Comparison of ENCODE assay signal across 12 mouse cellular contexts in genomic region chr17:32354211-32354610, GRCm38 (mm10). TPM values are rescaled to one million over a fixed set of nuclear protein-coding genes. Genes with fewer than 3 reads are reported as not detected.
A peak's percentile ranks its signal among the peaks of the same experiment; 100 is the strongest.
DNase-seq lines count a peak whose midpoint lies in the region; ATAC-seq and TF ChIP-seq lines count a peak whose summit lies in the region.
"Had no signal": no experiment of that assay in that cellular context is flagged by ENCODE, and none has a peak within 500 bp of the region (broad histone marks: within the 10 kb centered on the region; RNA-seq: fewer than 3 reads in every experiment).

No protein-coding gene starts in this region.

- DNase-seq in forebrain, embryonic 11.5 days (ENCODE audit: low spot score): no peak
- no peak for DNase-seq in kidney, adult 2 months
- no peak for DNase-seq in kidney, adult 8-10 months
- DNase-seq in brain, embryonic 14.5 days (ENCODE audit: low read depth): peak; percentile 59
- no peak for DNase-seq in natural killer cell, adult 2 months (ENCODE audit: low spot score in 2 of 2)
- no peak for DNase-seq in urinary bladder, postnatal 25 days (ENCODE audit: low spot score)
- DNase-seq: liver, embryonic 13.5 days; lung, postnatal 14 days had no signal

- peaks cover 58% of the 10 kb centered on the region for H3K36me3 ChIP-seq in forebrain, embryonic 13.5 days (ENCODE audit: poor library complexity, severe bottlenecking)
- peaks cover 35% of the 10 kb centered on the region for H3K36me3 ChIP-seq in forebrain, embryonic 11.5 days (ENCODE audit: control insufficient read depth, insufficient read depth, low read length)
- H3K36me3 ChIP-seq in kidney, adult 2 months (ENCODE audit: control insufficient read depth, insufficient read depth, low read length): peaks cover 8% of the 10 kb centered on the region; the same call in 1 of the 2 replicates
- peaks cover 49% of the 10 kb centered on the region for H3K36me3 ChIP-seq in midbrain, embryonic 15.5 days (replicated peaks)

- no peak for TF ChIP-seq CTCF in kidney, adult 2 months (conservative IDR thresholded peaks at IDR 0.05; ENCODE audit: insufficient read depth, insufficient read length, low read depth, low read length)
- no peak for TF ChIP-seq CTCF in brain, embryonic 14.5 days (IDR thresholded peaks at IDR 0.05; ENCODE audit: borderline replicate concordance, extremely low read depth, insufficient read depth, insufficient read length)

- no peak overlapping the region for H3K4me2 ChIP-seq in forebrain, embryonic 13.5 days
- no peak overlapping the region for H3K4me2 ChIP-seq in forebrain, embryonic 11.5 days (ENCODE audit: low read depth, low read length, severe bottlenecking)
- no peak overlapping the region for H3K4me2 ChIP-seq in midbrain, embryonic 15.5 days
- H3K4me2 ChIP-seq: liver, embryonic 13.5 days had no signal

- 66% methylated on average over 5 of the region's 5 CpGs for WGBS in forebrain, embryonic 13.5 days
- WGBS in forebrain, embryonic 11.5 days: 61% methylated on average over 5 of the region's 5 CpGs
- WGBS in kidney, adult 2 months: 47% methylated on average over 5 of the region's 5 CpGs
- 38% methylated on average over 5 of the region's 5 CpGs for WGBS in midbrain, embryonic 15.5 days

- peak overlapping the region; percentile 49; the same call in 1 of the 2 replicates for H3K27ac ChIP-seq in forebrain, embryonic 13.5 days
- no peak overlapping the region for H3K27ac ChIP-seq in forebrain, embryonic 11.5 days (ENCODE audit: low read depth, low read length)
- H3K27ac ChIP-seq in kidney, adult 2 months (ENCODE audit: insufficient read depth, low read depth, low read length): peak overlapping the region; percentile 31
- peak overlapping the region; percentile 46; the same call in 1 of the 2 replicates for H3K27ac ChIP-seq in midbrain, embryonic 15.5 days
- H3K27ac ChIP-seq: liver, embryonic 13.5 days had no signal

- H3K4me1 ChIP-seq in forebrain, embryonic 13.5 days: peaks cover 19% of the 10 kb centered on the region
- no peaks in the 10 kb centered on the region; the same call in 1 of the 2 replicates for H3K4me1 ChIP-seq in forebrain, embryonic 11.5 days (replicated peaks; ENCODE audit: control insufficient read depth, insufficient read depth, low read length)
- peaks cover 10% of the 10 kb centered on the region for H3K4me1 ChIP-seq in kidney, adult 2 months (ENCODE audit: control insufficient read depth, insufficient read depth, low read length)
- peaks cover 21% of the 10 kb centered on the region for H3K4me1 ChIP-seq in midbrain, embryonic 15.5 days

- no peak overlapping the region for H3K9ac ChIP-seq in forebrain, embryonic 13.5 days
- H3K9ac ChIP-seq in forebrain, embryonic 11.5 days (ENCODE audit: low read length): no peak overlapping the region
- no peak overlapping the region for H3K9ac ChIP-seq in midbrain, embryonic 15.5 days
- H3K9ac ChIP-seq: liver, embryonic 13.5 days had no signal

- H3K9me3 ChIP-seq in forebrain, embryonic 13.5 days (replicated peaks): no peaks in the 10 kb centered on the region
- no peaks in the 10 kb centered on the region for H3K9me3 ChIP-seq in forebrain, embryonic 11.5 days (ENCODE audit: control insufficient read depth, low read length)
- H3K9me3 ChIP-seq in midbrain, embryonic 15.5 days: no peaks in the 10 kb centered on the region
- H3K9me3 ChIP-seq: liver, embryonic 13.5 days had no signal

- TF ChIP-seq POLR2A in kidney, adult 2 months (IDR thresholded peaks at IDR 0.05; ENCODE audit: low read depth, low read length): no peak
- no peak for TF ChIP-seq POLR2A in brain, embryonic 14.5 days (IDR thresholded peaks at IDR 0.05; ENCODE audit: borderline replicate concordance, extremely low read depth, insufficient read depth, insufficient read length, poor library complexity, severe bottlenecking)

- no peaks in the 10 kb centered on the region for H3K27me3 ChIP-seq in forebrain, embryonic 13.5 days
- no peaks in the 10 kb centered on the region for H3K27me3 ChIP-seq in forebrain, embryonic 11.5 days (ENCODE audit: control insufficient read depth, insufficient read depth, low read length)
- H3K27me3 ChIP-seq in kidney, adult 2 months (replicated peaks; ENCODE audit: control insufficient read depth, insufficient read depth, low read length): no peaks in the 10 kb centered on the region
- H3K27me3 ChIP-seq in midbrain, embryonic 15.5 days (replicated peaks): no peaks in the 10 kb centered on the region
- H3K27me3 ChIP-seq: liver, embryonic 13.5 days had no signal

- H3K4me3 ChIP-seq in forebrain, embryonic 13.5 days: no peak overlapping the region
- no peak overlapping the region for H3K4me3 ChIP-seq in forebrain, embryonic 11.5 days (ENCODE audit: low read depth, low read length)
- no peak overlapping the region for H3K4me3 ChIP-seq in kidney, adult 2 months (ENCODE audit: insufficient read depth, low read depth, low read length)
- H3K4me3 ChIP-seq in midbrain, embryonic 15.5 days: no peak overlapping the region
- H3K4me3 ChIP-seq: liver, embryonic 13.5 days had no signal

- ATAC-seq in forebrain, embryonic 13.5 days: no peak
- ATAC-seq in forebrain, embryonic 11.5 days (replicated peaks; ENCODE audit: low FRiP score): no peak
- no peak for ATAC-seq in midbrain, embryonic 15.5 days (replicated peaks)
- ATAC-seq: inflammation-experienced regulatory T-cells, adult 6 months had no signal

RNA-seq across cellular contexts. Expression of gene Akap8l, which starts 3.8 kb away (rescaled TPM):
- polyA plus RNA-seq in forebrain, embryonic 13.5 days (2015; fragmentation: Nextera tagmentation; extraction: Ambion mirVana): 113 and 119 TPM in 2 replicates
- 81.4 and 82.2 TPM in 2 replicates for polyA plus RNA-seq in forebrain, embryonic 11.5 days (2014; fragmentation: Nextera tagmentation; extraction: Ambion mirVana)
- polyA plus RNA-seq in kidney, adult 2 months (2012; rRNA removed): 71.5 and 96.4 TPM in 2 replicates
- 189 and 209 TPM in 2 replicates for polyA plus RNA-seq in brain, embryonic 14.5 days (2012; rRNA removed)
- polyA plus RNA-seq in midbrain, embryonic 15.5 days (2015; fragmentation: Nextera tagmentation; extraction: Ambion mirVana): 182 and 187 TPM in 2 replicates

RNA-seq across cellular contexts. Expression of gene Akap8, which starts 33.2 kb away (rescaled TPM):
- polyA plus RNA-seq in forebrain, embryonic 13.5 days (2015; fragmentation: Nextera tagmentation; extraction: Ambion mirVana): 112 and 114 TPM in 2 replicates
- polyA plus RNA-seq in forebrain, embryonic 11.5 days (2014; fragmentation: Nextera tagmentation; extraction: Ambion mirVana): 70.5 and 78.4 TPM in 2 replicates
- polyA plus RNA-seq in kidney, adult 2 months (2012; rRNA removed): 36.9 and 48.0 TPM in 2 replicates
- 103 and 120 TPM in 2 replicates for polyA plus RNA-seq in brain, embryonic 14.5 days (2012; rRNA removed)
- polyA plus RNA-seq in midbrain, embryonic 15.5 days (2015; fragmentation: Nextera tagmentation; extraction: Ambion mirVana): 108 and 114 TPM in 2 replicates

RNA-seq across cellular contexts. Expression of gene Wiz, which starts 35.0 kb away (rescaled TPM):
- 26.6 and 27.7 TPM in 2 replicates for polyA plus RNA-seq in forebrain, embryonic 13.5 days (2015; fragmentation: Nextera tagmentation; extraction: Ambion mirVana)
- 55.2 and 56.2 TPM in 2 replicates for polyA plus RNA-seq in forebrain, embryonic 11.5 days (2014; fragmentation: Nextera tagmentation; extraction: Ambion mirVana)
- 30.9 and 34.6 TPM in 2 replicates for polyA plus RNA-seq in kidney, adult 2 months (2012; rRNA removed)
- 84.1 and 102 TPM in 2 replicates for polyA plus RNA-seq in brain, embryonic 14.5 days (2012; rRNA removed)
- polyA plus RNA-seq in midbrain, embryonic 15.5 days (2015; fragmentation: Nextera tagmentation; extraction: Ambion mirVana): 46.7 and 47.8 TPM in 2 replicates

RNA-seq across cellular contexts. Expression of gene Rasal3, which starts 49.2 kb away (rescaled TPM):
- 0.26 and 0.32 TPM in 2 replicates for polyA plus RNA-seq in forebrain, embryonic 13.5 days (2015; fragmentation: Nextera tagmentation; extraction: Ambion mirVana)
- polyA plus RNA-seq in forebrain, embryonic 11.5 days (2014; fragmentation: Nextera tagmentation; extraction: Ambion mirVana): 0.21 and 0.47 TPM in 2 replicates
- 1.2 and 8.7 TPM in 2 replicates for polyA plus RNA-seq in kidney, adult 2 months (2012; rRNA removed)
- 0.63 and 0.82 TPM in 2 replicates for polyA plus RNA-seq in brain, embryonic 14.5 days (2012; rRNA removed)
- polyA plus RNA-seq in midbrain, embryonic 15.5 days (2015; fragmentation: Nextera tagmentation; extraction: Ambion mirVana): 0.54 and 0.74 TPM in 2 replicates
- polyA plus RNA-seq: C2C12 had no signal
